Mouse (Mus musculus) WW6 (cell line): ENCODE measurements around the gene Cep164.
"Not testable (repeated sequence)": the region's sequence is repeated elsewhere in the genome, so short reads cannot be mapped to it uniquely, and the experiment has no call there.

Experiments
- DNase-seq: peaks from one replicate; pipeline ENCODE4 v3.0.0-alpha.2; 2013; ENCODE audit warnings: low read depth, low spot score

The Cep164 gene

GRCm38 (mm10) chr9:45788405-45788804 lies 40.1 kb downstream of the Cep164 start:
- no peak for DNase-seq

GRCm38 (mm10) chr9:45787547-45787946 lies 40.9 kb downstream of the Cep164 start:
- no peak for DNase-seq

GRCm38 (mm10) chr9:45787071-45787470 lies 41.4 kb downstream of the Cep164 start:
- DNase-seq = no peak

DNA sequence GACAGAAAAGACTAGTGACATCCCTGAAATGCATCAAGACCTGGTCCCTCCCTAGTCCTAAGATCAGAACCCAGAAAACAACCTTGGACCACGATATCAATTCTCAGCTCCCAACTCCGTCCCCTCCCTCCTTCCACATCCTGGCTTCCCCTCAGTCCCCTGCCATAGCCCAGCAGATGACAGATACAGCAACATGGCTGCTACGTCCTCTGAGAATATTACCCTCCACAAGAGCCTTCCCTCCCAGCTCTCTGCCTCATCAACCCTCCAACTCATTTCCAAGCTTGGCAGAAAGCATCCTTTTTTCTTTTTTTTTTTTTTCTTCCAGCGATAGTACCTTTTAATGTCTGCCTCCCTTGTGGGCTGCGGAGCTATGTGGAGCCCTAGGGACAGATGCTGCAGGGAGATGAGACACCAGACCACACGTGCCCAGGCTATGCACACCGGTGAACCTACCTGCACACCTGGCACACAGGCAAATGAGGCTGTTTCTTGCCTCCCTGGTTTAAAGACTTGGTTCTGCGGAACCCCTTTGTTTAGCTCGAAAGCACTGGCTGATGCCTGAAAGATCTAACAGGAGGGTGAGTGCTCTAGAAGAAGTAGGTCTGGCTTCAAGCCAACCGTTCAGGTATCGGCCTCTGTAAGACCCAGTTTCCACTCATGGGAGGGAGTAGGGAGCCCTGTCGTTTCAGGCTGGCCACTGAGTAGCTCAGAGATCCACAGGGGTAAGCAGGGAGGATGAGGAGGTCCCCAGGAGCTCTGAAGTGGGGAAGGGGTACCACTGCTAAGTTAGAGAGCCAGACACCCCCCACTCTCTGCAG lies 45.0 kb downstream of the Cep164 start:
- no peak for DNase-seq

GRCm38 (mm10) chr9:45779201-45779600 lies 49.3 kb downstream of the Cep164 start:
- DNase-seq = no peak

GRCm38 (mm10) chr9:45776176-45776575 lies 52.3 kb downstream of the Cep164 start:
- DNase-seq = not testable (repeated sequence)

- DNase-seq = no peak
Observed at GRCm38 (mm10) chr9:45774088-45774487, 54.4 kb downstream of the Cep164 start.

DNA sequence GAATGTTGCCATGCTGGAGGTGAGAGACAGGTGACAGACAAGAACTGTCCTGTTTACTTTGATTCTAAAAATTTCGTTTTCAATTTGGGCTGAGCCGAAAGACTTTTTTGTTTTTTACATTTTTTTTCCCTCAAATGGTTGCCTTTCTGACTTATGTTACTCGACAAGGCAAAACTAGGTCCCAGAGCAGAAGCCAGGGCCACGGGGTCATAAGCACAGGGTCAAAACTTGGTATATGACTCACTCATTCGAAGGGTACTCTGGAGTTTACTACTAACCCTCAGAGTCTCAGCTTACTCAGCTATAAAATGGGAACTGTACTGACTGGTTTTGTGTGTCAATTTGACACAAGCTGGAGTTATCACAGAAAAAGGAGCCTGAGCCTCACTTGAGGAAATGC lies 58.9 kb downstream of the Cep164 start:
- no peak for DNase-seq

GRCm38 (mm10) chr9:45768421-45768820 lies 60.1 kb downstream of the Cep164 start:
- DNase-seq = peak; percentile 40

GRCm38 (mm10) chr9:45767155-45767554 lies 61.3 kb downstream of the Cep164 start:
- no peak for DNase-seq

DNA sequence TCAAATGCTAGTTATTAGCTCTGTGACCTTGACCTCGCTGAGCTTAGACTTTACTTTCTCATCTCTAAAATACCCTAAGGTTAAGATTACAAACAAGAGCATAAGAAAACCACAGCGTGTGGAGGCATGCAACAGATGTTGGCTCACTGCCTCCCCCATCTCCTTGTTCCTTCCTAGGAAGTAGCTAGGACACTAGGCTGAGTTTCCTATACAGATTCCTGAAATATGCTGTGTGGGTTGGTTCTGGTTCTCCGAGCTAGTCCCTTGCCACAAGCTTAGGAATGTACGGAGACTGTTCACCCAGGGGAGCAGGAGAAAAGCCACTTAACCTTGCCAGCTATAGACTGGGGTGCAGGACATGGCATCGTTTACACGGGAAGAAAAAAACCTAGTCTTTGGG lies 62.3 kb downstream of the Cep164 start:
- DNase-seq = no peak

DNA sequence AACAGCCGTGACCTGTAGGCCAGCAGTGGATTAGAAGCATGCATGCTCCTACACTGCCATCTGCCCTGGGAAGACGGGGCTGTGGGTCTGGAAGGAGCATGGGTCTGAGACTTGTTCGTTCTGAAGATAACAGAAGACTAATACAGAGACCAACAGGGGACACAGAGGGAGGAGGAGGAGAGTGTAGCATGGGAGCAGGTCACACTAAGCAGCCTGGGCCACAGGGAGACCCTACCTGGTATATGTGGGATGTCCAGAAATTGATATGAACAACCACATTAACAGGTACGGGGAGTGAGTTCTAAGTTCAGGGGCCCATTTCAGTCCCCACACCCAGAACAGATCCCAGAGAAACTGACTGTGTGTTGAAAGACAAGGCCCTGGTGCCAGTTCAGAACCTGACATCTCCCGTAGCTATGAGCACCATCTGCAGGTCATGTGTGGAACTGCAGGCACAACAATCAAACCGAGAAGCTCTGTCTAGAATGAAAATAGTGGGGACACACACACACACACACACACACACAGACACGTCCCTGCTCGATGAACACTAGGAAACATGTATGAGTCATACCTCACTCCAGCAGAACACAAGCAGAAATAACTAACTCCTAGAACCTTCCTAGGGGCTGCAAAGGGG lies 73.9 kb downstream of the Cep164 start:
- DNase-seq = peak; percentile 26

DNA sequence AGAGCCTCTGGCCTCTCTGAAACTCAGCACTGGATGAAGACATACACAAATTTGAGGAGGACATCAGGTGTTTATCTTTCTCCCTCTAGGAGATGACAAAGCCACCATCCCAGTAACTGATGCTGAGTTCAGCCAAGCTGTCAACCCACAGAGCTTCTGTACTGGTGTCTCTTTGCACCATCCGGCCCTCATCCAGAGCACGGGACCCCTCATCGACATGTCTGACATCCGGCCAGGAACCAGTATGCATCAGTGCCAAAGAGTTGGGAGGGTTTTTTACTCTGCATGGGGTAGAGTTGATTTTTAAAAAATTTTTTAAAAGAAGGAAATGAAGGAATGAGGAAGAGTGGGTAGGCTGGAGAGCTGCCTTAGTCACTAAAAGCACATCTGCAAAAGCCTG lies 78.6 kb downstream of the Cep164 start:
- no peak for DNase-seq

- no peak for DNase-seq
Observed at GRCm38 (mm10) chr9:45745451-45745850, 83.0 kb downstream of the Cep164 start.

GRCm38 (mm10) chr9:45740584-45740980 lies 87.9 kb downstream of the Cep164 start:
- DNase-seq = no peak

DNA sequence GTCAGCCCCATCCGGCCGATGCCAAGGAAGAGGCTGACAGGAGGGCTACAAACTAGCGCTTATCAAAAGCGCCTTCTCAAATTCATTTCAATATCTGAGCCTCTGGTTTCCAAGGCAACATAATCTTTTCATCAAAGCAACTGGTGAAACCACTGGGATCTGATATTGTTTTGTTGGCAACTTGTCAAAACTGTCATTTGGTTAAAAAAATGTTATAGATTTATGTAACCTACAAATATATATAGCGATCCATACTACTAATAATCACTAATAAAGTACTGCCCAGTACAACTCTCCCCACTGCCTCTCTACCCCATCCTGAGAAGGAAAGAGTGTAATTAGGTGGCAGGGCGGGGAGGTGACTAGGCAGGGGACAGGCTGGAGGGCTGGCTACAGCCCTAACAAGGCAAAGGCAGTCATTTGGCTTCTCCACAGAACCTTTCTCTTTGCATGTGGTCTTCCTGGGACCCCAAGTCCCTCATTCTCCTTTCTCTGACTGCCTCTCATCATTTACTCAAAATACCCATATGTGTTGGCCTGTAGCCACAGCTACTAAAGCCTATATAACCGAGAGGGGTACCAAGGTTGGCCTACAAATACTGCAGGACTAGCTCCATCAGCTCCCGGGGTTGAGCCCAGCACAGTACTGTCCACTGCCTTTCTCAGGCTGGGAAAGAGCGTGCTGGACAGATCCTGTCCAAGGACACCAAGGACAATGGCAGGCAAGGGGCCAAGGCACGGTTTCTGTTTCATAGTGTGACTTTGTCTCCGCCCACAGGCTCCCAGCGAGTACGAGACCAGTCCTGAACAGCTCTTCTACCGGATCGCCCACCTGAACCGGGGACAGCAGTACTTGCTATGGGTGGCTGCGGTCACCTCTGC lies 88.5 kb downstream of the Cep164 start:
- DNase-seq = no peak

- DNase-seq = no peak
Observed at GRCm38 (mm10) chr9:45739001-45739701, 89.3 kb downstream of the Cep164 start.

- no peak for DNase-seq
Observed at GRCm38 (mm10) chr9:45733246-45733645, 95.2 kb downstream of the Cep164 start.

- no peak for DNase-seq
Observed at GRCm38 (mm10) chr9:45731851-45732250, 96.6 kb downstream of the Cep164 start.

GRCm38 (mm10) chr9:45719997-45720396 lies 108.5 kb downstream of the Cep164 start:
- no peak for DNase-seq
